In the genomic region with DNA sequence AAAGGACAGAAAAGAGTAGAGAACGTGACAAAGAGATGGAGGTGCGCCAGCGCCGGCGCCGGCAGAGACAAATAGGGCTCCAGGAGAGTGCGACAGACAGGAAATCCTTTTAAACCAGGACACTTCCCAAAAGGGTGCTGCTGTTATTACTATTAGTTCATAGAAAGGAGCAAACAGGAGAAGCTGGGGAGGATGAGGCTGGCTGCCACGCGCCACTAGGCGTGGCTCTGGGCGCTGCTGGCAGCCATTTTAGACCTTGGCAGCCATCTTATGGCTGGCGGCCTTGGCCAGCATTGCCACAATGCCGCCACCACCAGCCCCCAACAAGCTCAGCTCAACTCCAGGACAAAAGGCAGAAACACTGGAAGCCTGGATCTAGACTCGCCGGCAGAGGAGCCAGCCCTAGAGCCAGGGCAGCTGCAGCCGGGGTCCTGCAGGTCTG, we compare ENCODE assay signal across 9 mouse cellular contexts. TPM values are rescaled to one million over a fixed set of nuclear protein-coding genes. Genes with fewer than 3 reads are reported as not detected.
DNase-seq lines count a peak whose midpoint lies in the region; ATAC-seq lines count a peak whose summit lies in the region.
"Had no signal": no experiment of that assay in that cellular context is flagged by ENCODE, and none has a peak within 500 bp of the region (broad histone marks: within the 10 kb centered on the region; RNA-seq: fewer than 3 reads in every experiment).

No protein-coding gene starts in this region.

- no peak overlapping the region for H3K4me3 ChIP-seq in embryonic facial prominence, embryonic 11.5 days (ENCODE audit: low read depth, low read length)
- H3K4me3 ChIP-seq in lung, embryonic 16.5 days (ENCODE audit: low read length): no peak overlapping the region

- H3K9me3 ChIP-seq in embryonic facial prominence, embryonic 11.5 days (replicated peaks; ENCODE audit: control insufficient read depth, low read length): no peaks in the 10 kb centered on the region
- H3K9me3 ChIP-seq in lung, embryonic 16.5 days (ENCODE audit: control insufficient read depth, low read length): no peaks in the 10 kb centered on the region
- H3K9me3 ChIP-seq: megakaryocyte, embryonic 14.5 days had no signal

- peaks cover 29% of the 10 kb centered on the region for H3K4me1 ChIP-seq in embryonic facial prominence, embryonic 11.5 days (ENCODE audit: control insufficient read depth, insufficient read depth, low read length)
- peaks cover 79% of the 10 kb centered on the region for H3K4me1 ChIP-seq in lung, embryonic 16.5 days (replicated peaks; ENCODE audit: control insufficient read depth, insufficient read depth, low read length)

- no peaks in the 10 kb centered on the region for H3K36me3 ChIP-seq in embryonic facial prominence, embryonic 11.5 days (replicated peaks; ENCODE audit: control insufficient read depth, insufficient read depth, low read depth, low read length)
- peaks cover 10% of the 10 kb centered on the region for H3K36me3 ChIP-seq in lung, embryonic 16.5 days (ENCODE audit: control insufficient read depth, insufficient read depth, low read length)

- H3K27ac ChIP-seq in embryonic facial prominence, embryonic 11.5 days (replicated peaks; ENCODE audit: low read depth, low read length): 0 out of 2 replicates have a peak overlapping the region, but pooled peaks have one; percentile 13
- H3K27ac ChIP-seq in lung, embryonic 16.5 days (ENCODE audit: low read length): peak overlapping the region; percentile 87

- intact Hi-C loops in left cerebral cortex, postnatal 4 days (cut with DNase I): no loop called here

- 92% methylated on average over 16 of the region's 16 CpGs for WGBS in embryonic facial prominence, embryonic 11.5 days
- WGBS in lung, embryonic 16.5 days: 68% methylated on average over 16 of the region's 16 CpGs

- no peak for ATAC-seq in embryonic facial prominence, embryonic 11.5 days (replicated peaks; ENCODE audit: insufficient number of reproducible peaks, low FRiP score, low TSS enrichment, low read depth)
- 0 out of 2 replicates have a peak, but pooled peaks have one; percentile 2 for ATAC-seq in lung, embryonic 16.5 days (ENCODE audit: low read depth)

- DNase-seq in left cerebral cortex, postnatal 4 days: peak; percentile 79
- DNase-seq in left cerebral cortex, adult 18-20 months (ENCODE audit: low spot score in 2 of 2): no peak
- no peak for DNase-seq in embryonic facial prominence, embryonic 11.5 days (ENCODE audit: low spot score)
- peak; percentile 58 for DNase-seq in heart, postnatal 4 days
- no peak for DNase-seq in ovary, postnatal 36 days (ENCODE audit: low spot score)
- DNase-seq in right cerebral cortex, postnatal 14 days: no peak
- no peak for DNase-seq in embryo, embryonic 9.5 days (ENCODE audit: extremely low spot score)

- no peak overlapping the region for H3K4me2 ChIP-seq in embryonic facial prominence, embryonic 11.5 days (ENCODE audit: low read depth, low read length)
- H3K4me2 ChIP-seq in lung, embryonic 16.5 days (ENCODE audit: low read depth, low read length): no peak overlapping the region

- no peak overlapping the region; the same call in 1 of the 2 replicates for H3K9ac ChIP-seq in embryonic facial prominence, embryonic 11.5 days (replicated peaks; ENCODE audit: low read length)
- H3K9ac ChIP-seq in lung, embryonic 16.5 days (ENCODE audit: low read length): no peak overlapping the region

- peaks cover 10% of the 10 kb centered on the region for H3K27me3 ChIP-seq in embryonic facial prominence, embryonic 11.5 days (ENCODE audit: control insufficient read depth, insufficient read depth, low read length)
- no peaks in the 10 kb centered on the region for H3K27me3 ChIP-seq in lung, embryonic 16.5 days (ENCODE audit: control insufficient read depth, insufficient read depth, low read depth, low read length)

RNA-seq across cellular contexts. Expression of gene G430095P16Rik, which starts 7.1 kb away (rescaled TPM):
- not detected for total RNA-seq in left cerebral cortex, postnatal 4 days (2021)
- not detected for total RNA-seq in left cerebral cortex, adult 18-20 months (2021)
- polyA plus RNA-seq in embryonic facial prominence, embryonic 11.5 days (2014; fragmentation: Nextera tagmentation; extraction: Ambion mirVana): 3.6 and 5.7 TPM in 2 replicates
- total RNA-seq in heart, postnatal 4 days (2021): 1 to 10 TPM; 1.1 to 1.3 TPM
- polyA plus RNA-seq in lung, embryonic 16.5 days (2015; fragmentation: Nextera tagmentation; extraction: Ambion mirVana): 3.1 and 3.7 TPM in 2 replicates

RNA-seq across cellular contexts. Expression of gene Lyl1, which starts 28.7 kb away (rescaled TPM):
- total RNA-seq in left cerebral cortex, postnatal 4 days (2021): 1 to 10 TPM; 3.0 to 3.3 TPM
- total RNA-seq in left cerebral cortex, adult 18-20 months (2021): 1 to 10 TPM; 2.6 TPM
- polyA plus RNA-seq in embryonic facial prominence, embryonic 11.5 days (2014; fragmentation: Nextera tagmentation; extraction: Ambion mirVana): 4.6 and 5.3 TPM in 2 replicates
- total RNA-seq in heart, postnatal 4 days (2021): 10 to 100 TPM in 1 of 2 experiments, 1 to 10 TPM in 1; 9.6 to 10.6 TPM
- 11.4 and 12.5 TPM in 2 replicates for polyA plus RNA-seq in lung, embryonic 16.5 days (2015; fragmentation: Nextera tagmentation; extraction: Ambion mirVana)

RNA-seq across cellular contexts. Expression of gene Nacc1, which starts 42.3 kb away (rescaled TPM):
- total RNA-seq in left cerebral cortex, postnatal 4 days (2021): 10 to 100 TPM; 68.4 to 72.1 TPM
- total RNA-seq in left cerebral cortex, adult 18-20 months (2021): 10 to 100 TPM; 93.7 to 99.0 TPM
- polyA plus RNA-seq in embryonic facial prominence, embryonic 11.5 days (2014; fragmentation: Nextera tagmentation; extraction: Ambion mirVana): 21.0 and 21.1 TPM in 2 replicates
- total RNA-seq in heart, postnatal 4 days (2021): 10 to 100 TPM; 65.0 to 68.7 TPM
- polyA plus RNA-seq in lung, embryonic 16.5 days (2015; fragmentation: Nextera tagmentation; extraction: Ambion mirVana): 16.9 and 19.5 TPM in 2 replicates

RNA-seq across cellular contexts. Expression of gene Trmt1, which starts 43.8 kb away (rescaled TPM):
- 100 to 1,000 TPM; 110 to 112 TPM for total RNA-seq in left cerebral cortex, postnatal 4 days (2021)
- 100 to 1,000 TPM in 1 of 2 experiments, 10 to 100 TPM in 1; 99.1 to 101 TPM for total RNA-seq in left cerebral cortex, adult 18-20 months (2021)
- 61.5 and 64.7 TPM in 2 replicates for polyA plus RNA-seq in embryonic facial prominence, embryonic 11.5 days (2014; fragmentation: Nextera tagmentation; extraction: Ambion mirVana)
- total RNA-seq in heart, postnatal 4 days (2021): 10 to 100 TPM; 47.4 to 48.8 TPM
- 54.7 and 58.8 TPM in 2 replicates for polyA plus RNA-seq in lung, embryonic 16.5 days (2015; fragmentation: Nextera tagmentation; extraction: Ambion mirVana)

Comparison
In these comparisons a context has a peak if more than half of its experiments do, and no peak if none do; other contexts are left out.
1. DNase-seq: peak in left cerebral cortex, postnatal 4 days (single experiment) and heart, postnatal 4 days (single experiment); none in left cerebral cortex, adult 18-20 months (0 of 2), embryonic facial prominence, embryonic 11.5 days (single experiment), ovary, postnatal 36 days (single experiment), right cerebral cortex, postnatal 14 days (single experiment) and embryo, embryonic 9.5 days (single experiment).